Mouse (Mus musculus): ENCODE measurements around the gene Pym1. TPM values are rescaled to one million over a fixed set of nuclear protein-coding genes. Genes with fewer than 3 reads are reported as not detected.

Pym1 gene
- polyA plus RNA-seq, 1 experiment = 26.1 TPM

DNA sequence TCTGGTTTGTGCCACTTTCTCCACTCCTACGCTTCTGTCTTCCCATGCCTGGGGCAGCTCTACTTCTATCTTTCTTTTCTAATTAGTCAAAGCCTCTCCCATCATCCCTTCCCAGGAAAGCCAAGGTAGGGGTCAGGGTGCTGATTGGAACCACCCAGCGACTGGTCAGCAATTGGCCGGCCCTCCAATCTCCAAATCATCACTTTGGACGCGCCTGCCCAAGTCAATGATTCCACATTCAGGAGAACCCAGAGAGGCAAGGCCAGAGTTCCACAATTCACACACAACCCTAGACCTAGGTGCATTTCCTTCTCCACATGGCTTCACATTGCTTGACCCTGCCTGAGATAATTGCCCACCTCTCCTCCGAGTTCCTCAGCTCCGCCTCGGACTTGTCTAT is 3.5 kb upstream of the Pym1 start:
- Histone ChIP-seq H3K4me1 (ENCODE audit: control insufficient read depth, insufficient read depth, low read length) (peaks cover 24% of the 10 kb centered on the region), H3K4me3 (ENCODE audit: insufficient read depth, low read length) (peak overlapping the region; percentile 70), H3K27ac (ENCODE audit: insufficient read depth, low read depth, low read length) (no peak overlapping the region)
- no peak for TF ChIP-seq POLR2A (IDR thresholded peaks at IDR 0.05; ENCODE audit: borderline replicate concordance, low read depth, low read length)
- TF ChIP-seq CTCF (IDR thresholded peaks at IDR 0.05; ENCODE audit: low read depth, low read length) = 0 out of 2 replicates have a peak, but pooled peaks have one; percentile 10

- H3K4me3 ChIP-seq (ENCODE audit: insufficient read depth, low read length) = peak within 1 kb of the TSS; percentile 70
- no peak within 1 kb of the TSS for H3K27ac ChIP-seq (ENCODE audit: insufficient read depth, low read depth, low read length)
- peaks cover 28% of the 10 kb centered on the region for H3K4me1 ChIP-seq (ENCODE audit: control insufficient read depth, insufficient read depth, low read length)
- TF ChIP-seq POLR2A (IDR thresholded peaks at IDR 0.05; ENCODE audit: borderline replicate concordance, low read depth, low read length) (no peak), CTCF (IDR thresholded peaks at IDR 0.05; ENCODE audit: low read depth, low read length) (no peak)
Measured at GRCm38 (mm10) chr10:128744680-128745601, 2.7 kb upstream of the Pym1 start, which contains the start of gene Dgka. Gene Dgka, minus strand, starts transcription at chr10:128744855.

DNA sequence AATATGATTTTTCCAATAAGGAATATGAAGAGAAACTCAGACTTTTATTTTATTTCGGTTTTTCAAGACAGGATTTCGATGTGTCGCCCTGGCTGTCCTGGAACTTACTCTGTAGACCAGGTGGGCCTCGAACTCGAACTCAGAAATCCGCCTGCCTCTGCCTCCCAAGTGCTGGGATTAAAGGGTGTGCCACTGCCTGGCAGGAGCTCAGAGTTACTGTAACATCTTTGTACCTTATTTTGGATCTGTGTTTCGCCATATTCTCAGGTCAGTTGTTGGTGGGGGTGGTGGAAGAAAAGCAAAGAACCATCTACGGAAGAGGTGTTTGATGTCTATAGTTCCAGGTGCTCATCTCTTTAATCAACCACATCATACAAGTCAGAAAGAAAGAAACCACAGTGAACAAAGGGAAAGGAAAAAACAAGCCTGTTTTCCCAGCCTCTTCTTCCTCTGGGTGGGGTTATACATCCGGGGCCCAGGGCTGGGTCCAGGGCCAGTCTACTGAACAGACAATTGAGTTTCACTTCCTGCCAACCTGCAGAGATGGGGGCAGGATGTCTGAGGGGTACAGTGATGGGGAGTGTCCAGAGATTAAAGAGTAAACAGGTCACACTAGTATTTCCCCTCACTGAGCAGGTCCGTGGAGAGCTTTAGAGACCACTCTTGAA is 1.6 kb upstream of the Pym1 start:
- Histone ChIP-seq H3K4me3 (ENCODE audit: insufficient read depth, low read length) (no peak overlapping the region), H3K4me1 (ENCODE audit: control insufficient read depth, insufficient read depth, low read length) (peaks cover 32% of the 10 kb centered on the region), H3K27ac (ENCODE audit: insufficient read depth, low read depth, low read length) (no peak overlapping the region)
- no peak for TF ChIP-seq POLR2A (IDR thresholded peaks at IDR 0.05; ENCODE audit: borderline replicate concordance, low read depth, low read length)
- TF ChIP-seq CTCF (IDR thresholded peaks at IDR 0.05; ENCODE audit: low read depth, low read length) = no peak

DNA sequence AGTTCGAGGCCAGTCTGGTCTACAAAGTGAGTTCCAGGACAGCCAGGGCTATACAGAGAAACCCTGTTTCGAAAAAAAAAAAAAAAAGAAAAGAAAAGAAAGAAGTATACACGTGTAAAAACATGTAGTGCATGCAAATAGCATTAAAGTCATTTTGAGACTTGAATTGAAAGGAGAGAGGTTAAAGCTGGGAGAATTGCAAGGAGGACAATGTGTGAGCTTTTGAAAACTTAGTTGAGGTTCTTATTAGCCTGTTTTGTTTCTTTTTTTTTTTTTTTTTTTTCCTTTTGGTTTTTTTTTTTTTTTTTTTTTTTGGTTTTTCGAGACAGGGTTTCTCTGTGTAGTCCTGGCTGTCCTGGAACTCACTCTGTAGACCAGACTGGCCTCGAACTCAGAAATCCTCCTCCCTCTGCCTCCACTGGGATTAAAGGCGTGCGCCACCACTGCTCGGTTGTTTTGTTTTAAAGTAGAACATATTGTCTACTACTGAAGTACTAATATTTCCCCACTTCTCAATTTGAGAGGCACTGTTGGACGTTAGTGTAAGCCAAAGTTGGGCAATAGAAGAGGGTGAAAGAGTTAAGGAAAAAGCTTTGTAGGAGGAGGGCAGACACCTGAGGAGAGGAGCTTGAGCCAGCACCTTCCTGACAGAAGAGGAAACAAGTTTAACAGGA is 580 bp upstream of the Pym1 start:
- H3K4me3 ChIP-seq (ENCODE audit: insufficient read depth, low read length) = peak overlapping the region; percentile 86
- H3K4me1 ChIP-seq (ENCODE audit: control insufficient read depth, insufficient read depth, low read length) = peaks cover 35% of the 10 kb centered on the region
- H3K27ac ChIP-seq (ENCODE audit: insufficient read depth, low read depth, low read length) = peak overlapping the region; percentile 76
- TF ChIP-seq CTCF (IDR thresholded peaks at IDR 0.05; ENCODE audit: low read depth, low read length) (no peak), POLR2A (IDR thresholded peaks at IDR 0.05; ENCODE audit: borderline replicate concordance, low read depth, low read length) (no peak)

DNA sequence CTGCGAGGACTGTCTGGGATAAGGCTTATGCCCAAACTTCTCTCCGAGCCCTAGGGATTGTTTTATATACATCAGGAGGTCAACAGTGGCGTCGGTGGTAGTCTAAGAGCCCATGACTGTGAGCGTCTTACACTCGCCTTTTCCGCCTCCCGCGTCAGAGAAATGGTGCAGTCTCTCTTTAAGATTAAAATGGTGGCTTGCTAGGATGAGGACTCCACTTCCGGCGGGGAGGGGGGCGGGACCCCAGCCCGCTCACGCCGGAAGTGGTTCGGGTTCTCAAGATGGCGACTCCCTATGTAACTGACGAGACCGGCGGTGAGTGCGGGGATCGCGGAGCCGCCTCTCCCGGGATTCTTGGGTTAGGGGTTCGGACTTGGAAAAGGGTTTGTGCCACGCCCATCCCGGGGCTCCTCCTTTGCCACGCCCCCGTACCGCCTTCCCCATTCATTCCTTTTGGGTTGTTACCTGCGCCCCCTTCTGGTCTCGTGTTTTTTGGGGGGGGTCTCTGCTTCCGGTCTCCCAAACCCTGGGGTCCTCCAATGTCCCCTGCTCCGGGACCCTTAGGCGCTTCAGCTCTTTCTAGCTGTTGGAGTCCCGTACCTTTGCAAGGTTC is 669 bp downstream of the Pym1 start:
- peaks cover 33% of the 10 kb centered on the region for H3K4me1 ChIP-seq (ENCODE audit: control insufficient read depth, insufficient read depth, low read length)
- H3K27ac ChIP-seq (ENCODE audit: insufficient read depth, low read depth, low read length) = peak overlapping the region; percentile 76
- TF ChIP-seq CTCF (IDR thresholded peaks at IDR 0.05; ENCODE audit: low read depth, low read length) (peak; percentile 82), POLR2A (IDR thresholded peaks at IDR 0.05; ENCODE audit: borderline replicate concordance, low read depth, low read length) (no peak)

GRCm38 (mm10) chr10:128772895-128773294 is 25.2 kb downstream of the Pym1 start:
- Histone ChIP-seq H3K27ac (ENCODE audit: insufficient read depth, low read depth, low read length) (no peak overlapping the region), H3K4me1 (ENCODE audit: control insufficient read depth, insufficient read depth, low read length) (no peaks in the 10 kb centered on the region), H3K4me3 (ENCODE audit: insufficient read depth, low read length) (no peak overlapping the region)
- TF ChIP-seq CTCF (IDR thresholded peaks at IDR 0.05; ENCODE audit: low read depth, low read length) (no peak), POLR2A (IDR thresholded peaks at IDR 0.05; ENCODE audit: borderline replicate concordance, low read depth, low read length) (no peak)

More for the DNA sequence above, 669 bp downstream of the Pym1 start:
- peak overlapping the region; percentile 86 for H3K4me3 ChIP-seq (ENCODE audit: insufficient read depth, low read length)

DNA sequence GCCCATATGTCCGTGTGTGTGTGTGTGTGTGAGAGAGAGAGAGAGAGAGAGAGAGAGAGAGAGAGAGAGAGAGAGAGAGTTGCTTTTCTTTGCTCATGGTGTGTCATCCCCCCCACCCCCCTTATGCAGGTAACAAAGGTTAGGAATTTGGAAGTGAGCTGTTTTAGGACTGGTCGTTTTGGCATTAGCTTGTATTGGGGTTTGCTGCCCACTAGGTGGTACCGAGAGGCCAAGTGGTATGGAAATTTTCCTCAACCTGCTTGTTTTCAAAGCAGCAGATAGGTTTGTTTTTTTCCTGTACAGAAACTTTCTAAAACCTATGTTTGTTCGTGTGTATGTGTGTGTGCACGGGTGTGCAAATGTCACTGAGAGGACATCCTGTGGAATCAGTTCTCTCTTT is 26.0 kb downstream of the Pym1 start:
- TF ChIP-seq POLR2A (IDR thresholded peaks at IDR 0.05; ENCODE audit: borderline replicate concordance, low read depth, low read length) (no peak), CTCF (IDR thresholded peaks at IDR 0.05; ENCODE audit: low read depth, low read length) (no peak)
- no peak overlapping the region for H3K27ac ChIP-seq (ENCODE audit: insufficient read depth, low read depth, low read length)
- H3K4me3 ChIP-seq (ENCODE audit: insufficient read depth, low read length) = no peak overlapping the region
- H3K4me1 ChIP-seq (ENCODE audit: control insufficient read depth, insufficient read depth, low read length) = peaks cover 6% of the 10 kb centered on the region

GRCm38 (mm10) chr10:128778441-128778840 is 30.8 kb downstream of the Pym1 start:
- H3K4me1 ChIP-seq (ENCODE audit: control insufficient read depth, insufficient read depth, low read length) = peaks cover 27% of the 10 kb centered on the region
- TF ChIP-seq POLR2A (IDR thresholded peaks at IDR 0.05; ENCODE audit: borderline replicate concordance, low read depth, low read length) = no peak
- no peak for TF ChIP-seq CTCF (IDR thresholded peaks at IDR 0.05; ENCODE audit: low read depth, low read length)
- H3K4me3 ChIP-seq (ENCODE audit: insufficient read depth, low read length) = no peak overlapping the region
- peak overlapping the region; percentile 76 for H3K27ac ChIP-seq (ENCODE audit: insufficient read depth, low read depth, low read length)

Data from bone marrow macrophage, adult 2 months (primary cell).